Mouse (Mus musculus) mouse embryonic stem cell (cell line): ENCODE data around the gene Ssmem1.

Experiments used
- in situ Hi-C, 2 experiments: fragments of 300-500 bp; cut with MboI; formaldehyde crosslinking; loops; 1 replicate in 1 of 2; 3 replicates in 1 of 2; pipeline ENCODE4 v1.14.3; 2019 to 2020; ENCODE audit warnings: low sequenced_read_pairs in 2 of 2, low pct_unique_long_range_greater_than_20kb in 1 of 2, mixed read lengths in 1 of 2; ENCODE audit not compliant: unreplicated experiment in 1 of 2

Gene Ssmem1

GRCm38 (mm10) chr6:30510291-30510690, 642 bp downstream of the Ssmem1 start:
- in situ Hi-C loops, result no loop called here

DNA sequence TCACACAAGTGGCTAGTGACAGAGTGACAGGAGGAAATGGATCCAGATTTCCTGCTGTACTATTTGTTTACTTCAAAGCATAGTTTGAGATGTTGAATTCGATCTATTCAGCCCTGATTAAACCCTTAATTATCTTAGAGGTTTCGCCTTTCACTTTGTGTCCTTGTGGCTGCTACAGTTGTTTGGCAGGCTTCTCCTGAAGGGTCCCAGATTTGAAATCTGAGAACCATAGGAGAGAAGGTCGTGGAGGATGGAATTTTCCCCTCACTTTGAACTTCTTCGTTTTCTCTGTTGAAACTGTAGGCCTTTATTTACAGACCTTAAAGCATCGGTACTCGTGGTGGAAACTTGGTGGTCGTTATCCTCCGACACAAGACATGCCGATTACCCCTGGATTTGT, 4.6 kb downstream of the Ssmem1 start:
- in situ Hi-C loops, result no loop called here

DNA sequence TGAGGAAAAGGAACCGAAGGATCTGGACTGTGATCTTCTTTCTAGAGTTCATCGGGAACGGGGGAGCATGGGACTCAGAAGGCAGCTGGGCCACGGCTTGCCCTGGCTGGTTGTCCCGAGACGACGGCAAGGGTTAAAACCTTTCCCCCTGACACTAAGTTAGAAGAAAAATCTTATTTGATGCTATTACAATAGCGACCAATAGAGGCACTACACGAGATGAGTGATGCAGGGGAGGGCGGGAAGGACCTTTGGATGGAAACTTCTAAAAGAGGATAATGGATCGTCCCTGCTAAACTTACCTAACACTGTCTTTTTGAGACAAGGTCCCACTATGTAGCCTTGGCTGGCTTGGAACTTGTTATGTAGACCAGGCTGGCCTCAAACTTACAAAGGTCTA, 10.8 kb downstream of the Ssmem1 start:
- in situ Hi-C loops, result no loop called here

- in situ Hi-C loops, result no loop called here
Observed at GRCm38 (mm10) chr6:30525456-30526332, 16.0 kb downstream of the Ssmem1 start.

DNA sequence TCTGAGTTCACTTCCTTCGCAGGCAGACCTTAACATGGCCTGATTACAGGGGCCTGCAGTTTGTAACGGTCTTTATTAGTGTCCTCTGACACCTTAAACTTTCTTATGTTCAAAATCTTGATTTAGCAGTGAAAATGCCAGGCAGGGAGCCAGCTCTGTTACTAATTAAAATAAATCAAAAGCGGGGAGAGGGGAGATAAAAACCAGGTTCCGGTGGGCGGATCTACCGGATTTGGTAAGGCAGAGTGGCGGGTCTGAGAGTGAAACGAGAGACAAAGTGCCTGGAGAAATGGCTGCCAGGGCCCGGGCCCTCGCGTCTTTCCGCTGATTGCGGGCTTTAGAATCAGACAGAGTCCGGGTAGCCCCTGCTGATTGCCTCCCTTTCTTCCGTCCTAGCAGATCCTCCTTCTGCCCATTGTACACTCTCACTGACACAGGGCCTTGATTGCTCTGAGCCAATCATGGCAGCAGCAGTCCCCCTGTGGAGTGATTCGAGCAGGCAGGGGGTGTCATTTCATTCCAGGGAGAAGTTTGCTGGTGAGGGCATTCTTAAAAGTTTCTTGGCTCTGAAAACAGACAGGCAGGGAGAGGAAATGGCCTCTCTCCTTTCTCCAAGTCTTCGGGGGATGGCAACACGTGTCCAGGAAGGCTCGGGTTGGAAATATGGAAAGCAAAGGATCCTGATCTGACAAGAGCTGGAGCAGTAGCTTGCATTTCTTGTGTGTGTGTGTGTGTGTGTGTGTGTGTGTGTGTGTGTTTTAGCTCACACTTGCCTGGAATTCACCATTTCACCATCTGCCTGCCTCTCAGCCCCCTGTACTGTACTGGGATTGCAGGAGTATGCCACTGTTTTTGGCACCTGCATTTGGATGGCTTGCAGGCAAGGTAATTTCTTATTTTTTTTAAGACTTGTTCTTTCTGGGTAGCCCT, 17.2 kb downstream of the Ssmem1 start:
- in situ Hi-C loops, result no loop called here

GRCm38 (mm10) chr6:30528800-30529199, 19.2 kb downstream of the Ssmem1 start:
- in situ Hi-C loops, result no loop called here

DNA sequence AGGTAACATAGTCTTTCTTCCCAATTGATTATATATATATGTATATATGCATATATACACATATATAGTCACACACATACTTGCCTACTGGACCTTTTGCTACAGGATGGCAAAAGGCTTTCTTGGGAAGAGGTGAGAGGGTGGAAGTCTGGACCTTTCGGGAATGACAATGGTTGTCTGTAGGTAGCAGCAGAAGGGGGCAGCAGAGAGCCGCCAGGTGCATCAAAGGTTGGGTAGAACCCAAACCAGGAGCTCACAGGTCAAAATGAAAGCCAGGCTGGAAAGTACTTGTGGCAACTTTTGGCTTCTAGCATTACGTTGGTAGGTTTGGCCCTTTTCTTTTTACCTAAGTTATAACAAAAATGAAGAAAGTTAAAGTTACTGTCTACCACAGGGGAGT, 25.7 kb downstream of the Ssmem1 start:
- in situ Hi-C loops, result loop anchor here (10.0 kb wide), 1 partner anchor 449 kb away; no protein-coding TSS in a partner anchor

GRCm38 (mm10) chr6:30538240-30538639, 28.6 kb downstream of the Ssmem1 start:
- in situ Hi-C loops, result loop anchor here (10.0 kb wide), 1 partner anchor 447 kb away; no protein-coding TSS in a partner anchor

DNA sequence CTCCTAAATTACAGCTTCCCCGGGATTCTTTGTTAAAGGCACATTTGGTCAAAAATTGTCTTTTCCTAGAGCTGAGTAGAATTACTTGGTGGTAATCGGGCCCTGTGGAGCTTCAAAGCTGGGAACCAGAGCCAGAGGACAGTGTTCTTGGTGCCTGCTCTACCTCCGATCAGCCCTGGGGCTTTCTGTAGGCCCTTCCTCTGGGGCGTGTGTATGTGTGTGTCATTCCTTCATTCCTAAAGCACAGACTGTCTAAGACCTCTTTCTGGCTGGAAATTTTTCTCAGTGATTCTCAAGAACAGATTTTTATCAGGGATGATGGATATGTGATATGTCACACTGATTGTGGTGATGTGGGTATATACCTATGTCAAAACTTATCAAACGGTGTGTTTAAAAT, 29.2 kb downstream of the Ssmem1 start:
- in situ Hi-C loops, result loop anchor here (10.0 kb wide), 1 partner anchor 446 kb away; no protein-coding TSS in a partner anchor

DNA sequence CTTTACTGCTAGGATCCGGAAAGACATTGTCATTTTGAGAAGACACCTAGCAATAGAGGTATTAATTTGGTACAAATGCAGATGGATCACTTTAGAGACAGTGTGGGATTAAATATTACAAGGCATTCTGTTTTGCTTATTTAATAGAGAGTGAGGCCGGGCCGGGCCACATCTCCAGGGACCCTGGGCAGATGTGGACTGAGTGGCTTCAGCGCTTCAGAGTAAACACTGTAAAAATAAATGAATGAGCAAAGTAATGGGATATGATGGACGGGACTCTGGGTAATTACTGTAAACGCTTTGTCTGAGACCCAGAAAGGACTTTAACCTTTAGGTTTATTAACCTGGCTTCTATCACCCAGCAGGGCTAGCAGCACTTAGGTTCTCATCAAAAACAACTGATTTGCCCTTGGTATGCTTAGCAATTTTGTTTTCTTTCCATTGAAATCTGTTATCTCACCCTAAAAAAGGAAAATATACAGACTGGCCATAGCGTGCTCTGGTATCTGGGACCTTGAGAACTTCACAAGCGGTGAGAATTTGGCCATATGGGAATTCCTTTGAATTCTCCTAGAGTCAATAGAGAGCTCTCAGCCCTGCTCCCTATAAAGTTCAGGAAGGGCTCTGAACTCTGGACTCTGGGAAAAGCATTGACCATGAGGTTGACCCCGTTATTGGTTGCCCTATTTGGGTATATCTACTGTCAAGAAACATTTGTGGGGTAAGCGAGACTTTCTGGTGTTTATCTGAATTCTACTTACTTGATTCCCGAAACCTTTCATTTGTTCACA, 31.6 kb downstream of the Ssmem1 start, which contains the start of gene Cpa2:
Gene Cpa2, plus strand, starts transcription at position 574 of the 791 bp plus-strand sequence.
- in situ Hi-C loops, result no loop called here

DNA sequence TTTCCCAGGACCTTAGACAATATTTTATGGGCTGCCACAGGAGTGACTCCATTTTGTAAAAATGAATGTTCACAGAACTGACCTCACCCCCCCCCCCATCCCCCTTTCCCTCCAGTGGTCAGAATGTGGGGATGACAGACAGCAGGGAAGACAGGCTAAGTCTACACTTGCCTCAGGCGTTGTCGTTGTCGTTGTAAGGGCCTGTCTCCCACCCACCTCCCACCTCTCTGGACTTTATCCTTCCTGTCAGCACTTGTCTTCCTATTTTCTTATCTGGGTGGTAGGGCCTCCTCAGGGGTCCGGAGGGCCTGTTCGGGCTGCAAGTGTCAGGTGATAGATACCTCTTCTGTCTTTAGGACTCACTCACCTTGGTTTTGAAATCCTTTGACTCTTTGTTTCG, 32.6 kb downstream of the Ssmem1 start:
- in situ Hi-C loops, result no loop called here

DNA sequence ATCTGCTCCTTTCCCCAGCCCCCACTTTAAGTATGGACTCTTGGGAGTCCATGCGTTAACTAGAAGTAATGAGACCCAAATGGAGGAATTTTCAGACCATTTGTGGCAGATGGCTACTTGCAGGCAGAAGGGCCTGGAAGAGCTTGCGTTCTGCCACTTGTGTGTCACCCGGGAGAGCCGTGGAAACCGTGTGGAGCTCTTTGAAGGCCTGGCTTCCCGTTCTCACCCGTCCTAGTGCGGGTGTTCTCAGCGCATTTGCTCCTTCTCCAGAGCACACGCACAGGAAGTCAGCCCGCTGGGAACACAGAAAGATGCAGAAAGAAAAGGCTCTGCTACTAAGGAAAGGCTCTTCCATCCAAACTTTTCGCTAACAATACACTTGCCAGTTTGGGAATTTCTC, 33.4 kb downstream of the Ssmem1 start:
- in situ Hi-C loops, result no loop called here

- in situ Hi-C loops, result no loop called here
Observed at GRCm38 (mm10) chr6:30543851-30544250, 34.2 kb downstream of the Ssmem1 start.

GRCm38 (mm10) chr6:30545689-30546088, 36.0 kb downstream of the Ssmem1 start:
- in situ Hi-C loops, result no loop called here

GRCm38 (mm10) chr6:30546571-30547273, 37.1 kb downstream of the Ssmem1 start:
- in situ Hi-C loops, result no loop called here

GRCm38 (mm10) chr6:30547274-30547645, 37.6 kb downstream of the Ssmem1 start:
- in situ Hi-C loops, result no loop called here

GRCm38 (mm10) chr6:30547656-30548306, 38.1 kb downstream of the Ssmem1 start:
- in situ Hi-C loops, result no loop called here
